Mouse (Mus musculus): ENCODE results near the gene Iqsec3. TPM values are rescaled to one million over a fixed set of nuclear protein-coding genes. Genes with fewer than 3 reads are reported as not detected.

Iqsec3 gene
- total RNA-seq, 4 experiments from 2014 or later: 129 to 156 (median 139) TPM

Small RNA genes within 50 kb of the gene (microRNA-seq; reads per million reads assigned to microRNA genes)
- 0 reads per million in 2 experiments for gene Gm24855

Other genes starting within 250 kb of the Iqsec3 start
- gene Usp18, start 227.8 kb downstream of the Iqsec3 start, total RNA-seq (2022): 1 to 10 TPM in 2 of 4 experiments, under 1 TPM in 1, not detected in 1; 0.50 to 3.1 (median 2.8) TPM
- gene Slc6a13, start 173.5 kb downstream of the Iqsec3 start, total RNA-seq (2022): 10 to 100 TPM; 10.7 to 18.0 (median 14.9) TPM
- 1 to 10 TPM; 1.5 to 4.5 (median 2.6) TPM for gene Slc6a12, start 130.6 kb downstream of the Iqsec3 start, total RNA-seq (2022)
- gene A2m, start 161.7 kb upstream of the Iqsec3 start, total RNA-seq (2022): 10 to 100 TPM in 1 of 4 experiments, 1 to 10 TPM in 3; 3.6 to 12.4 (median 5.7) TPM

Measured in layer of hippocampus, adult 8-10 months (tissue).